Mouse (Mus musculus) cortical plate, adult 2 months (tissue): ENCODE results near the gene Sgk2.

Experiments used
- CTCF ChIP-seq: fragments of 200-500 bp; IDR thresholded peaks from 2 replicates; pipeline ENCODE4 v1.5.1; 2011; ENCODE audit warnings: mild to moderate bottlenecking, control low read depth, low read length; ENCODE audit not compliant: insufficient read depth; ENCODE audit errors: extremely low read depth
- POLR2A ChIP-seq: fragments of 200-500 bp; IDR thresholded peaks from 2 replicates; pipeline ENCODE4 v1.6.1; 2011; ENCODE audit warnings: mild to moderate bottlenecking, low read length, control low read depth; ENCODE audit not compliant: insufficient read depth; ENCODE audit errors: extremely low read depth

- TF ChIP-seq POLR2A (no peak), CTCF (no peak)
These were observed 16.2 kb upstream of the Sgk2 start for GRCm38 (mm10) chr2:162970896-162971295.
